Mouse (Mus musculus) heart, embryonic 12.5 days (tissue): Measurements from ENCODE around the gene H2afy. TPM values are rescaled to one million over a fixed set of nuclear protein-coding genes. Genes with fewer than 3 reads are reported as not detected.

Experiments used
- ATAC-seq: fragments of 200-750 bp; cut with Nextera tagmentation; 2 replicates; pipeline ENCODE4 v1.8.0; 2017; ENCODE audit warnings: moderate TSS enrichment, moderate library complexity; ENCODE audit not compliant: insufficient number of reproducible peaks, low FRiP score
- H3K27ac ChIP-seq: fragments of 300-500 bp; sonication (generic); 2 replicates; pipeline ENCODE4 v1.5.1; 2016; ENCODE audit warnings: mild to moderate bottlenecking, moderate library complexity; ENCODE audit not compliant: poor library complexity, severe bottlenecking
- H3K27me3 ChIP-seq: fragments of 300-500 bp; sonication (generic); replicated peaks from 2 replicates; pipeline ENCODE4 v1.6.1; 2016; ENCODE audit warnings: mild to moderate bottlenecking, moderate library complexity
- H3K36me3 ChIP-seq: fragments of 300-500 bp; sonication (generic); 2 replicates; pipeline ENCODE4 v1.6.1; 2016; ENCODE audit warnings: mild to moderate bottlenecking, moderate library complexity
- H3K4me1 ChIP-seq: fragments of 300-500 bp; sonication (generic); replicated peaks from 2 replicates; pipeline ENCODE4 v1.6.1; 2016; ENCODE audit warnings: mild to moderate bottlenecking
- H3K4me2 ChIP-seq: fragments of 300-500 bp; sonication (generic); 2 replicates; pipeline ENCODE4 v1.6.1; 2016; ENCODE audit warnings: mild to moderate bottlenecking, moderate library complexity
- H3K4me3 ChIP-seq: fragments of 300-500 bp; sonication (generic); 2 replicates; pipeline ENCODE4 v1.5.1; 2016; ENCODE audit warnings: mild to moderate bottlenecking
- H3K9ac ChIP-seq: fragments of 300-500 bp; sonication (generic); 2 replicates; pipeline ENCODE4 v1.6.1; 2016; ENCODE audit warnings: mild to moderate bottlenecking, moderate library complexity
- H3K9me3 ChIP-seq: fragments of 300-500 bp; sonication (generic); replicated peaks from 2 replicates; pipeline ENCODE4 v1.6.1; 2016; ENCODE audit warnings: mild to moderate bottlenecking, moderate library complexity
- WGBS: fragments of 180-500 bp; shearing (Covaris S2); methylation state at CpG from one replicate; pipeline ENCODE4 v1.1.7; 2016; 5-methylcytosine and 5-hydroxymethylcytosine counted together
- polyA plus RNA-seq: library from polyadenylated mRNA; unstranded; fragments of >200 nt; fragmentation: Nextera tagmentation; extraction: Ambion mirVana; gene quantifications from 2 replicates; pipeline ENCODE4 v1.2.1, GENCODE M21; 2016

H2afy gene
- polyA plus RNA-seq, 1 experiment from 2014 or later: 141 TPM

GRCm38 (mm10) chr13:56069643-56070042 is 66.5 kb downstream of the H2afy start:
- peaks cover 4% of the 10 kb centered on the region; the same call in 1 of the 2 replicates for H3K4me1 ChIP-seq
- H3K9me3 ChIP-seq: no peaks in the 10 kb centered on the region
- no peak overlapping the region for H3K4me3 ChIP-seq
- no peak overlapping the region for H3K27ac ChIP-seq
- peaks cover 37% of the 10 kb centered on the region for H3K36me3 ChIP-seq
- WGBS: 81% methylated on average over 6 of the region's 6 CpGs
- H3K27me3 ChIP-seq: no peaks in the 10 kb centered on the region
- ATAC-seq: no peak
- no peak overlapping the region for H3K9ac ChIP-seq
- no peak overlapping the region for H3K4me2 ChIP-seq

GRCm38 (mm10) chr13:56068517-56068916 is 67.6 kb downstream of the H2afy start:
- Histone ChIP-seq H3K4me2 (no peak overlapping the region), H3K9ac (no peak overlapping the region), H3K36me3 (peaks cover 26% of the 10 kb centered on the region), H3K9me3 (no peaks in the 10 kb centered on the region), H3K27ac (no peak overlapping the region), H3K27me3 (no peaks in the 10 kb centered on the region), H3K4me3 (no peak overlapping the region), H3K4me1 (no peaks in the 10 kb centered on the region)
- WGBS: 83% methylated on average over 4 of the region's 4 CpGs
- ATAC-seq: no peak

GRCm38 (mm10) chr13:56066904-56067303 is 69.3 kb downstream of the H2afy start:
- H3K27ac ChIP-seq: no peak overlapping the region
- 84% methylated on average over 2 of the region's 2 CpGs for WGBS

GRCm38 (mm10) chr13:56066152-56066551 is 70.0 kb downstream of the H2afy start:
- H3K9ac ChIP-seq: no peak overlapping the region
- H3K4me2 ChIP-seq: no peak overlapping the region
- no peak overlapping the region for H3K27ac ChIP-seq
- H3K4me1 ChIP-seq: no peaks in the 10 kb centered on the region
- H3K9me3 ChIP-seq: no peaks in the 10 kb centered on the region
- H3K4me3 ChIP-seq: no peak overlapping the region
- ATAC-seq: no peak
- H3K36me3 ChIP-seq: peaks cover 7% of the 10 kb centered on the region
- H3K27me3 ChIP-seq: no peaks in the 10 kb centered on the region
- WGBS: 80% methylated on average over 21 of the region's 21 CpGs

More at GRCm38 (mm10) chr13:56066904-56067303, 69.3 kb downstream of the H2afy start:
- Histone ChIP-seq H3K4me3 (no peak overlapping the region), H3K9ac (no peak overlapping the region), H3K4me2 (no peak overlapping the region), H3K4me1 (no peaks in the 10 kb centered on the region), H3K27me3 (no peaks in the 10 kb centered on the region), H3K36me3 (peaks cover 13% of the 10 kb centered on the region), H3K9me3 (no peaks in the 10 kb centered on the region)
- no peak for ATAC-seq

- H3K4me1 ChIP-seq: peaks cover 2% of the 10 kb centered on the region
- no peak overlapping the region for H3K27ac ChIP-seq
- H3K4me3 ChIP-seq: no peak overlapping the region
- WGBS: 82% methylated on average over 8 of the region's 8 CpGs
- no peaks in the 10 kb centered on the region for H3K36me3 ChIP-seq
- no peak overlapping the region for H3K4me2 ChIP-seq
- no peak for ATAC-seq
- H3K27me3 ChIP-seq: peaks cover 5% of the 10 kb centered on the region; the same call in 1 of the 2 replicates
- H3K9me3 ChIP-seq: no peaks in the 10 kb centered on the region
- no peak overlapping the region for H3K9ac ChIP-seq
Observed at GRCm38 (mm10) chr13:56057761-56058160, 78.4 kb downstream of the H2afy start.

GRCm38 (mm10) chr13:56055720-56056119 is 80.4 kb downstream of the H2afy start:
- no peak for ATAC-seq
- no peaks in the 10 kb centered on the region for H3K36me3 ChIP-seq
- peaks cover 4% of the 10 kb centered on the region for H3K4me1 ChIP-seq
- H3K27me3 ChIP-seq: peaks cover 5% of the 10 kb centered on the region; the same call in 1 of the 2 replicates
- H3K9ac ChIP-seq: no peak overlapping the region
- no peak overlapping the region for H3K27ac ChIP-seq
- WGBS: 73% methylated on average over 5 of the region's 5 CpGs
- no peak overlapping the region for H3K4me3 ChIP-seq
- no peaks in the 10 kb centered on the region for H3K9me3 ChIP-seq
- no peak overlapping the region for H3K4me2 ChIP-seq

- 73% methylated on average over 6 of the region's 6 CpGs for WGBS
- Histone ChIP-seq H3K27me3 (peaks cover 5% of the 10 kb centered on the region; the same call in 1 of the 2 replicates), H3K4me3 (no peak overlapping the region), H3K36me3 (no peaks in the 10 kb centered on the region), H3K9ac (no peak overlapping the region), H3K4me2 (no peak overlapping the region), H3K4me1 (peaks cover 4% of the 10 kb centered on the region), H3K27ac (no peak overlapping the region), H3K9me3 (no peaks in the 10 kb centered on the region)
- no peak for ATAC-seq
Observed at GRCm38 (mm10) chr13:56054089-56054488, 82.1 kb downstream of the H2afy start.

- H3K4me2 ChIP-seq: no peak overlapping the region
- H3K4me1 ChIP-seq: peaks cover 4% of the 10 kb centered on the region
- no peak overlapping the region for H3K9ac ChIP-seq
- no peaks in the 10 kb centered on the region for H3K36me3 ChIP-seq
- peaks cover 5% of the 10 kb centered on the region; the same call in 1 of the 2 replicates for H3K27me3 ChIP-seq
- WGBS: 19% methylated on average over 10 of the region's 10 CpGs
- no peaks in the 10 kb centered on the region for H3K9me3 ChIP-seq
- H3K4me3 ChIP-seq: no peak overlapping the region
- ATAC-seq: no peak
- H3K27ac ChIP-seq: no peak overlapping the region
Observed at GRCm38 (mm10) chr13:56052781-56053180, 83.4 kb downstream of the H2afy start.

- 63% methylated on average over 6 of the region's 6 CpGs for WGBS
- no peak overlapping the region for H3K9ac ChIP-seq
- ATAC-seq: no peak
Observed at GRCm38 (mm10) chr13:56050246-56050645, 85.9 kb downstream of the H2afy start.

GRCm38 (mm10) chr13:56042221-56042620 is 93.9 kb downstream of the H2afy start:
- Histone ChIP-seq H3K27me3 (no peaks in the 10 kb centered on the region), H3K4me3 (no peak overlapping the region), H3K36me3 (no peaks in the 10 kb centered on the region), H3K9ac (no peak overlapping the region), H3K4me2 (no peak overlapping the region), H3K27ac (no peak overlapping the region), H3K4me1 (0 out of 2 replicates have a peak, but pooled peaks cover 2% of the 10 kb centered on the region), H3K9me3 (no peaks in the 10 kb centered on the region)
- no peak for ATAC-seq
- 89% methylated on average over 3 of the region's 3 CpGs for WGBS

More at GRCm38 (mm10) chr13:56050246-56050645, 85.9 kb downstream of the H2afy start:
- H3K27ac ChIP-seq: no peak overlapping the region
- H3K9me3 ChIP-seq: no peaks in the 10 kb centered on the region
- H3K27me3 ChIP-seq: 0 out of 2 replicates have a peak, but pooled peaks cover 5% of the 10 kb centered on the region
- peaks cover 4% of the 10 kb centered on the region for H3K4me1 ChIP-seq
- no peaks in the 10 kb centered on the region for H3K36me3 ChIP-seq
- H3K4me2 ChIP-seq: no peak overlapping the region
- no peak overlapping the region for H3K4me3 ChIP-seq

- Histone ChIP-seq H3K4me2 (no peak overlapping the region), H3K9me3 (no peaks in the 10 kb centered on the region), H3K4me1 (0 out of 2 replicates have a peak, but pooled peaks cover 2% of the 10 kb centered on the region), H3K27ac (no peak overlapping the region), H3K4me3 (no peak overlapping the region), H3K36me3 (no peaks in the 10 kb centered on the region), H3K27me3 (no peaks in the 10 kb centered on the region), H3K9ac (no peak overlapping the region)
- whole genome bisulfite sequencing: 74% methylated on average over 3 of the region's 3 CpGs
- no peak for ATAC-seq
Observed at GRCm38 (mm10) chr13:56040621-56041020, 95.5 kb downstream of the H2afy start.
